In the genomic region with DNA sequence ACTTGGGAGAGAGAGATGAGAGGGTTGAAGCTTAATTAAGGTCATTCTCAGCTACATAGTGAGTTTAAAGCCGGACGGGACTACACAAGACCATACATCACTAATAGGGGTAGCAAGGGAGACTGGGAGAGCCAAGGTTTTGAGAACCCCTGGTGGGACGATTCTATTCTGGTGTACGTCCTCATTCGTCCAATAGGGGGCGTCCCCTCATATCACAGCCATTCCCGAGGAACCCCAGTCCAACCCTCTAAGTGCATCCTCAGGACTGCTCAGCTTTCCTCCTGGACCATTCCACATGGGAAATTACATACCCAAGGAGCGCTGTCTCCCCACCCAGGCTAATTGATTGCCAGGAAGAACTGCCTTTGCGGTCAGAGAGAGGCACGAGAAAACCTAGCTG, we compare ENCODE assay signal across 11 mouse cellular contexts.
DNase-seq lines count a peak whose midpoint lies in the region; ATAC-seq and TF ChIP-seq lines count a peak whose summit lies in the region.
"Had no signal": no experiment of that assay in that cellular context is flagged by ENCODE, and none has a peak within 500 bp of the region (broad histone marks: within the 10 kb centered on the region; RNA-seq: fewer than 3 reads in every experiment).

No protein-coding gene starts in this region.

- no peak overlapping the region for H3K4me3 ChIP-seq in hindbrain, embryonic 11.5 days (ENCODE audit: low read depth, low read length)
- no peak overlapping the region for H3K4me3 ChIP-seq in hindbrain, embryonic 16.5 days (ENCODE audit: low read length)
- no peak overlapping the region for H3K4me3 ChIP-seq in lung, embryonic 14.5 days (ENCODE audit: low read depth, low read length)
- H3K4me3 ChIP-seq in E14TG2a.4 (replicated peaks; ENCODE audit: low read length) = no peak overlapping the region
- no peak overlapping the region for H3K4me3 ChIP-seq in liver, embryonic 14.5 days (ENCODE audit: insufficient read depth in 1 of 2, low read depth in 2 of 2, low read length in 2 of 2)
- H3K4me3 ChIP-seq: forebrain, embryonic 10.5 days had no signal

- WGBS in hindbrain, embryonic 11.5 days = 74% methylated on average over 10 of the region's 10 CpGs
- WGBS in hindbrain, embryonic 16.5 days = 57% methylated on average over 10 of the region's 10 CpGs
- 66% methylated on average over 10 of the region's 10 CpGs for WGBS in lung, embryonic 14.5 days
- WGBS in liver, embryonic 14.5 days (ENCODE audit: insufficient replicate concordance) = 57% methylated on average over 10 of the region's 10 CpGs

- no peaks in the 10 kb centered on the region for H3K4me1 ChIP-seq in hindbrain, embryonic 11.5 days (replicated peaks; ENCODE audit: control insufficient read depth, insufficient read depth, low read length)
- no peaks in the 10 kb centered on the region for H3K4me1 ChIP-seq in hindbrain, embryonic 16.5 days (ENCODE audit: control insufficient read depth, insufficient read depth, low read depth, low read length)
- H3K4me1 ChIP-seq in lung, embryonic 14.5 days (ENCODE audit: insufficient read depth) = no peaks in the 10 kb centered on the region
- H3K4me1 ChIP-seq in E14TG2a.4 (replicated peaks; ENCODE audit: low read depth, low read length) = no peaks in the 10 kb centered on the region
- peaks cover 5 to 19% of the 10 kb centered on the region in 2 experiments for H3K4me1 ChIP-seq in liver, embryonic 14.5 days (replicated peaks; ENCODE audit: control insufficient read depth in 2 of 2, insufficient read depth in 2 of 2, low read length in 1 of 2)

- peak; percentile 16 for DNase-seq in hindbrain, embryonic 11.5 days (ENCODE audit: low spot score)
- DNase-seq in lung, embryonic 14.5 days = peak; percentile 16
- DNase-seq in lung, adult 18-20 months = no peak
- DNase-seq in liver, embryonic 14.5 days (ENCODE audit: low read depth in 3 of 3, low spot score in 3 of 3) = no peak
- DNase-seq in heart, postnatal 36 days = no peak
- no peak for DNase-seq in spleen, postnatal 14 days (ENCODE audit: low spot score in 2 of 2)
- DNase-seq: adrenal gland, adult 2 months; gastrocnemius, postnatal 14 days had no signal

- intact Hi-C loops in heart, postnatal 36 days (cut with DNase I) = no loop called here

- TF ChIP-seq EP300 in liver, embryonic 14.5 days (IDR thresholded peaks at IDR 0.05; ENCODE audit: low read depth) = no peak

- no peak for ATAC-seq in hindbrain, embryonic 11.5 days (ENCODE audit: low FRiP score)
- no peak for ATAC-seq in hindbrain, embryonic 16.5 days
- ATAC-seq in lung, embryonic 14.5 days (ENCODE audit: insufficient read depth) = no peak
- ATAC-seq in liver, embryonic 14.5 days (ENCODE audit: insufficient read depth) = no peak

- H3K9me3 ChIP-seq in hindbrain, embryonic 11.5 days (ENCODE audit: control insufficient read depth, low read length) = no peaks in the 10 kb centered on the region
- H3K9me3 ChIP-seq in hindbrain, embryonic 16.5 days (ENCODE audit: control insufficient read depth, low read length) = no peaks in the 10 kb centered on the region
- H3K9me3 ChIP-seq in lung, embryonic 14.5 days (ENCODE audit: low read depth, low read length) = no peaks in the 10 kb centered on the region
- peaks cover 10% of the 10 kb centered on the region; the same call in 1 of the 2 replicates for H3K9me3 ChIP-seq in E14TG2a.4 (ENCODE audit: low read length)
- no peaks in the 10 kb centered on the region for H3K9me3 ChIP-seq in liver, embryonic 14.5 days (ENCODE audit: control insufficient read depth, low read length)
- H3K9me3 ChIP-seq: forebrain, embryonic 10.5 days had no signal

- no peaks in the 10 kb centered on the region for H3K27me3 ChIP-seq in hindbrain, embryonic 11.5 days (ENCODE audit: control insufficient read depth, insufficient read depth, low read length)
- H3K27me3 ChIP-seq in hindbrain, embryonic 16.5 days (replicated peaks; ENCODE audit: control insufficient read depth, insufficient read depth, low read length) = no peaks in the 10 kb centered on the region; the same call in 1 of the 2 replicates
- H3K27me3 ChIP-seq in lung, embryonic 14.5 days (ENCODE audit: insufficient read depth, low read length) = no peaks in the 10 kb centered on the region
- H3K27me3 ChIP-seq in E14TG2a.4 (ENCODE audit: insufficient read depth, low read length) = no peaks in the 10 kb centered on the region
- H3K27me3 ChIP-seq in liver, embryonic 14.5 days (ENCODE audit: control insufficient read depth, insufficient read depth, low read length) = peaks cover 2% of the 10 kb centered on the region; the same call in 1 of the 2 replicates

- no peak overlapping the region for H3K27ac ChIP-seq in hindbrain, embryonic 11.5 days (ENCODE audit: low read depth, low read length)
- H3K27ac ChIP-seq in hindbrain, embryonic 16.5 days (ENCODE audit: low read depth, low read length) = no peak overlapping the region
- H3K27ac ChIP-seq in lung, embryonic 14.5 days (ENCODE audit: low read depth) = no peak overlapping the region
- no peak overlapping the region for H3K27ac ChIP-seq in liver, embryonic 14.5 days
- H3K27ac ChIP-seq: forebrain, embryonic 10.5 days had no signal

- TF ChIP-seq CTCF in lung, embryonic 14.5 days (IDR thresholded peaks at IDR 0.05; ENCODE audit: low read depth) = peak; percentile 48
- peak; percentile 16; the same call in 1 of the 2 replicates for TF ChIP-seq CTCF in E14TG2a.4 (conservative IDR thresholded peaks at IDR 0.05; ENCODE audit: low read length)
- peak; percentile 61 for TF ChIP-seq CTCF in liver, embryonic 14.5 days (IDR thresholded peaks at IDR 0.05; ENCODE audit: low read depth)

- no peaks in the 10 kb centered on the region for H3K36me3 ChIP-seq in hindbrain, embryonic 11.5 days (ENCODE audit: control insufficient read depth, insufficient read depth, low read length)
- no peaks in the 10 kb centered on the region for H3K36me3 ChIP-seq in hindbrain, embryonic 16.5 days (ENCODE audit: control insufficient read depth, insufficient read depth, low read length)
- no peaks in the 10 kb centered on the region for H3K36me3 ChIP-seq in lung, embryonic 14.5 days (ENCODE audit: insufficient read depth)
- H3K36me3 ChIP-seq in E14TG2a.4 (ENCODE audit: insufficient read depth, low read length) = no peaks in the 10 kb centered on the region
- H3K36me3 ChIP-seq in liver, embryonic 14.5 days (replicated peaks; ENCODE audit: control insufficient read depth, insufficient read depth, low read depth) = no peaks in the 10 kb centered on the region
- H3K36me3 ChIP-seq: forebrain, embryonic 10.5 days had no signal

- H3K4me2 ChIP-seq in hindbrain, embryonic 11.5 days (replicated peaks; ENCODE audit: low read depth, low read length) = no peak overlapping the region
- no peak overlapping the region for H3K4me2 ChIP-seq in hindbrain, embryonic 16.5 days (ENCODE audit: low read length)
- H3K4me2 ChIP-seq in lung, embryonic 14.5 days = no peak overlapping the region
- H3K4me2 ChIP-seq in liver, embryonic 14.5 days (ENCODE audit: low read depth) = no peak overlapping the region

- H3K9ac ChIP-seq in hindbrain, embryonic 11.5 days (ENCODE audit: low read depth, low read length) = no peak overlapping the region
- no peak overlapping the region for H3K9ac ChIP-seq in hindbrain, embryonic 16.5 days (ENCODE audit: low read depth, low read length)
- no peak overlapping the region for H3K9ac ChIP-seq in lung, embryonic 14.5 days
- no peak overlapping the region for H3K9ac ChIP-seq in liver, embryonic 14.5 days (replicated peaks)

Comparison
In these comparisons a context has a peak if more than half of its experiments do, and no peak if none do; other contexts are left out.
1. DNase-seq: peak in hindbrain, embryonic 11.5 days (single experiment) and lung, embryonic 14.5 days (single experiment); none in lung, adult 18-20 months (0 of 2), liver, embryonic 14.5 days (0 of 3), heart, postnatal 36 days (0 of 2) and spleen, postnatal 14 days (0 of 2).
2. Peak in every context shown above with its lines, with median percentiles within 50 percentile points of each other: CTCF ChIP-seq.